Mouse (Mus musculus) liver, embryonic 15.5 days (tissue): Measurements from ENCODE around the gene 6030408B16Rik. TPM values are rescaled to one million over a fixed set of nuclear protein-coding genes. Genes with fewer than 3 reads are reported as not detected.

Experiments
- ATAC-seq: fragments of 200-750 bp; cut with Nextera tagmentation; 2 replicates; pipeline ENCODE4 v1.8.0; 2017; ENCODE audit warnings: moderate number of reproducible peaks, mild to moderate bottlenecking, moderate library complexity; ENCODE audit not compliant: insufficient read depth
- H3K27ac ChIP-seq: fragments of 300-500 bp; sonication (generic); replicated peaks from 2 replicates; pipeline ENCODE4 v1.5.1; 2015; ENCODE audit warnings: mild to moderate bottlenecking, inconsistent platforms
- H3K27me3 ChIP-seq: fragments of 300-500 bp; sonication (generic); 2 replicates; pipeline ENCODE4 v1.6.1; 2015; ENCODE audit warnings: mild to moderate bottlenecking, inconsistent platforms
- H3K36me3 ChIP-seq: fragments of 300-500 bp; sonication (generic); replicated peaks from 2 replicates; pipeline ENCODE4 v1.6.1; 2015; ENCODE audit warnings: moderate library complexity, mild to moderate bottlenecking, inconsistent platforms
- H3K4me1 ChIP-seq: fragments of 300-500 bp; sonication (generic); replicated peaks from 2 replicates; pipeline ENCODE4 v1.6.1; 2015; ENCODE audit warnings: inconsistent platforms
- H3K4me2 ChIP-seq: fragments of 300-500 bp; sonication (generic); 2 replicates; pipeline ENCODE4 v1.6.1; 2015; ENCODE audit warnings: moderate library complexity, mild to moderate bottlenecking, inconsistent platforms
- H3K4me3 ChIP-seq: fragments of 300-500 bp; sonication (generic); replicated peaks from 2 replicates; pipeline ENCODE4 v1.5.1; 2015; ENCODE audit warnings: mild to moderate bottlenecking, inconsistent platforms
- H3K9ac ChIP-seq: fragments of 300-500 bp; sonication (generic); 2 replicates; pipeline ENCODE4 v1.6.1; 2015; ENCODE audit warnings: moderate library complexity, mild to moderate bottlenecking, inconsistent platforms
- H3K9me3 ChIP-seq: fragments of 300-500 bp; sonication (generic); replicated peaks from 2 replicates; pipeline ENCODE4 v1.6.1; 2016; ENCODE audit warnings: inconsistent platforms
- whole genome bisulfite sequencing: fragments of 180-500 bp; shearing (Covaris S2); methylation state at CpG from one replicate; pipeline ENCODE4 v1.1.7; 2015; ENCODE audit warnings: mixed read lengths; ENCODE audit not compliant: insufficient replicate concordance; 5-methylcytosine and 5-hydroxymethylcytosine counted together
- polyA plus RNA-seq: library from polyadenylated mRNA; unstranded; fragments of >200 nt; fragmentation: Nextera tagmentation; extraction: Ambion mirVana; gene quantifications from 2 replicates; pipeline ENCODE4 v1.2.1, GENCODE M21; 2015

6030408B16Rik gene
- polyA plus RNA-seq, 1 experiment from 2014 or later: 0.30 TPM

DNA sequence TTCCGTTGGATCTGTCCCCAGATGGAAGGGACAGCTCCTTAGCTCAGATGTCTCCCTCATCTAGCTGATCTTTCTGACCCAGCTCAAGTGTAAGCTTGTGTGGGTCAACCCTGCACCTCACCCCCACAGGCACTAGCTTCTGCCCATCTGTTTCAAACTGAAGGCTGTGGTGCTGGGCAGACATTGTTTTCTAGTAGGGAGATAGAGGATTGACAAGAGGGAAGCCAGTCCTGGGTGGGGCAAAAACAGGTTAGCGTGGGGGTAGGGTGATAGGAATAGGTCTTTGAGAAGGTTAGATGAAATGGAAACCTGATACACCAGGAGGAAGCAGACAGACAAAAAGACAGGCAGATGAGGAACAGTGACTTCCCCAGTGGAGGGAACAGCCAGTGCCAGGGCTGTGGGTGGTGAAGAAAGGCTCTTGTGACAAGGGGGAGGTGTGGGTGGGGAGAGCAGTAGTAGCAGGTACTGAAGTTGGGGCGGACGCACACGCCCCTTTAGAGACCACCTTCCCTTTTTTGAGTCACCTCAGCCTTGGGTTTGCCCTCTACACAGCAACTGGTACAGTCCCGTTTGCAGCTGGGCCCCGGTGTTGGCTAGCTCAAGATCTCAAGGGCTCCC lies 37.1 kb upstream of the 6030408B16Rik start:
- H3K4me1 ChIP-seq: peaks cover 11% of the 10 kb centered on the region
- peaks cover 43% of the 10 kb centered on the region for H3K27me3 ChIP-seq
- no peaks in the 10 kb centered on the region for H3K9me3 ChIP-seq
- H3K27ac ChIP-seq: no peak overlapping the region
- H3K4me3 ChIP-seq: no peak overlapping the region
- H3K4me2 ChIP-seq: no peak overlapping the region
- H3K9ac ChIP-seq: no peak overlapping the region
- ATAC-seq: no peak
- no peaks in the 10 kb centered on the region for H3K36me3 ChIP-seq
- WGBS: 58% methylated on average over 7 of the region's 7 CpGs

DNA sequence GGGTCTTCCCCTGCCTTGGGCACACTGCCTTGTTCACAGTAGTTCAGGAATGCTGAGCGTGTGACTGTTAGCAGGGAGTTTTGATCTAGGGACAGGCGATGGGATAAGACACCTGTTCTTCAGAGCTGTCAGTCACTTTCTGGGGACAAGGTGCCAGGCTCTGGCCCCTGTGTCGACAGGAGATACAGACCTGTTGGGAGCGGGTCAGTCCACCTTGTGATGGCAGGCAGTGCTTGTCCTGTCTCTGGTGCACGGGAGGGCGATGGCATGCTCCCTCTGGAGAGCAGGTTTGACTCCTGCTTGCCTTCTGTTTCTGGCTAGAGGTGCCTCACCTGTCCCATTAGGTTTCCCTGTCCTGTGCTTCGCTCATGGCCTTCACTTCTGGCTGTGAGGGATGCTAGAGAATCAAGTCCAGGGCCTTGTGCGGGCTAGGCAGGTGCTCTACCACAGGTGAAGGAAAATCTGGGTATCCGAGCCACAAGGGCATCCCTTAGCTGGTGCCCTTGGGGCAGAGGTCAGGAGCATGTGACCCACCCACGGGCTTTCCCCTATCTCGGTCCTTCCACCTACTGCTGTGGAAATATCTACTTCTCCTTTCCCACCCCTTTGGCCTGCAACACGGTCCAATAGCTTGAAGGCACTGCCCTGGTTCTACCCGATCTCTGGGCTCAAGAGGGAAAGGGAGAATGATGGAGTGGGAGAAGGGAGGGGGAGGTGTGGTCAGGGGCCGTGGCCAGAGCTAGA lies 36.4 kb upstream of the 6030408B16Rik start:
- Histone ChIP-seq H3K9me3 (no peaks in the 10 kb centered on the region), H3K9ac (no peak overlapping the region), H3K4me2 (no peak overlapping the region), H3K27ac (no peak overlapping the region), H3K36me3 (no peaks in the 10 kb centered on the region), H3K27me3 (peaks cover 37% of the 10 kb centered on the region), H3K4me3 (no peak overlapping the region), H3K4me1 (peaks cover 18% of the 10 kb centered on the region)
- WGBS: 42% methylated on average over 14 of the region's 14 CpGs
- no peak for ATAC-seq

DNA sequence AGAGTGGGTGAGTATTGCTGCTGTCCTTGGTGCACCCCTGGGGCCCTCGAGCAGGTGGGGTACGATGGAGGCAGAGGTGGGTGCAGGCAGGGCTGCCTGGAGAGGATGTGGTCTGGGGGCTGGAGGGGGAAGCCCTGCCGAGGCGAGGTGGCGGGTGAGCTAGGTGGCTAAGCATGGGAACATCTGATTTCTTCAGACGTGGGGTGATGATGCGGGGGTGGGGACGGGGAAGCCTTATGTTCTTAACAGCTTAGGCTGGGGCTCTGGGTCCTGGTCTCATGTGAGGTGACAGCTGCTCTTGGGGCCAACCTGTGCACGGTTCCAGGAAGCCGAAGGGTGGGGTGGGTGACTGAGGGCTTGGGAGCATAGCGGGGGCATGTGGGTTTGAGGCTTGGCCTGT lies 34.6 kb upstream of the 6030408B16Rik start:
- H3K9me3 ChIP-seq: no peaks in the 10 kb centered on the region
- no peaks in the 10 kb centered on the region for H3K36me3 ChIP-seq
- ATAC-seq: no peak
- no peak overlapping the region for H3K4me3 ChIP-seq
- H3K27me3 ChIP-seq: peaks cover 29% of the 10 kb centered on the region
- no peak overlapping the region for H3K9ac ChIP-seq
- H3K4me1 ChIP-seq: peaks cover 26% of the 10 kb centered on the region
- H3K4me2 ChIP-seq: no peak overlapping the region
- H3K27ac ChIP-seq: no peak overlapping the region
- 32% methylated on average over 11 of the region's 11 CpGs for WGBS

DNA sequence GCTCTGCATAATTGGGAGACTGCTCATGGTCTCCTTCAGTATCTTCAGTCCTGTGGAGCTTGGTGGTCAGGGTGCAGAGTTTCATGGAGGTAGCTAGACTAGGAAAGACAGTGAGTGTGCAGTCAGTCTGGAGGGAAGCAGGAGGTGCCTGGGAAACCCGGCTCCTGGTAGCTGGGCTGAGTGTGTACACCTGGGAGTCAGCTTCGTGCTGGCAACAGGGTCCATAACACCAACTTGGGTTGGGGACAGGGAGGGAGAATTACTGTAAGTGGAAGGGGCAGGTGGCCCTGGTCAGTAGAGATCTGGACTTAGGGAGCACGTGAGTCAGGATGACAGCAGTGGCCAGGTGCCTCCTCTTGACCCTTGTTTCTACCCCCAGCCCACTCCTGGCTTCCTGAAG lies 33.1 kb upstream of the 6030408B16Rik start:
- 48% methylated on average over 3 of the region's 3 CpGs for WGBS
- Histone ChIP-seq H3K9me3 (no peaks in the 10 kb centered on the region), H3K27me3 (peaks cover 18% of the 10 kb centered on the region), H3K9ac (no peak overlapping the region), H3K4me3 (no peak overlapping the region), H3K4me2 (no peak overlapping the region), H3K4me1 (peaks cover 16% of the 10 kb centered on the region), H3K27ac (no peak overlapping the region), H3K36me3 (no peaks in the 10 kb centered on the region)
- no peak for ATAC-seq

DNA sequence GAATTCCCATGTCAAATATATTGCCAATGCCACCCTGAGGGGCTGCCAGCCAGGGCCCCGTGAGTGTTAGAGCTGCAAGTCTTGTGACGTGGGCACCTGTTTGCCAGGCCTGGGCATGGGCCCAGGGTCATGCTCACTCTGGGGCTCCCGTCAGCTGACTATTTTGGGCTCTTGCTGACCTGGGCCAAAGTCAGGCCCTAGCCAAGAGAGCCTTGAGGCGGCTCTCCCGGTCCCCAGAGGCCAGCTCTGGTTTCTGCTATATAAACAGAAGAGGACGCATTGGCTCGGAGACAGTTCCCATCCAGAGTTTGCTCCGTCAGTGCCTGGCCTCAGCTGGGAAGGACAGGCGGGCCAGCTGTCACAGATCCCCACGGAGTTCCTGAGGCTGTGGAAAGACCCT lies 32.6 kb upstream of the 6030408B16Rik start:
- peaks cover 18% of the 10 kb centered on the region for H3K27me3 ChIP-seq
- WGBS: 58% methylated on average over 10 of the region's 10 CpGs
- H3K4me2 ChIP-seq: no peak overlapping the region
- no peak for ATAC-seq
- no peak overlapping the region for H3K27ac ChIP-seq
- H3K9ac ChIP-seq: no peak overlapping the region
- no peaks in the 10 kb centered on the region for H3K9me3 ChIP-seq
- no peak overlapping the region for H3K4me3 ChIP-seq
- H3K36me3 ChIP-seq: no peaks in the 10 kb centered on the region
- H3K4me1 ChIP-seq: peaks cover 16% of the 10 kb centered on the region

DNA sequence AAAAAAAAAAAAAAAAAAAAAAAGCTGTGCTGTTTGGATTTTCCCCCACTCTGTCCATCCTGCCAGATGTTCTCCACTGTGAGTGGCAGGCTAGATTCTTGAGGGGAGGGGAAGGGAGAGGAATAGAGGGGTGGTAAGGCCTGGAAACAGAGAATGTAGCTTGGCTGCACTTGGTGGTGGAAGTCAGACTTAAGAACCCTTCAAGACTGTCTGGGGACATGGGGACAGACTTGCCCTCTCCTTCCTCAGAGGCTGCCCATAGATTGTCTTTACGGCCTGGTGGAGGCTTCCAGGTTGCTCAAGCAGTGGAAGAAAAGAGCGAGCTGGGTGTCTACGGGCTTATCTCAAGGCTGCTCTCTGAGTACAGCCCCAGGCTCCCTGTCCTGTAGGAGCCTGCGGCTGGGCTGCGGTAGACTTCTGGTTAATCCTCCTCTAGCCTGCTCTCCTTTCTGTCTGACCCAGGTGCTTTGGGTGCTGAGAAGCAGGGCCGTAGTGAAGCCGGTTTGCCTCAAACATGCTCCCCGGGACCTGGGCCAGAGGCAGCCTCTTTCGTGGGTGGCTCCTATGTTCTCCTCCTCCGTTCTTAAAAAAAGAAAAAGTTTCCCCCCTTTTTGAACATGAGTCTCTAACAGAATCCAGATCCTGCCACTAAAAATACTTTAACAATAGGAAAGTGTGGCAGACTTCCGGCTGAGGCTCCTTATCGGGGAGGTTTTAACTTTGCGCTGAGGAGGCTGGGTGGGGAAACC lies 32.0 kb upstream of the 6030408B16Rik start:
- Histone ChIP-seq H3K9ac (no peak overlapping the region), H3K4me3 (no peak overlapping the region), H3K36me3 (no peaks in the 10 kb centered on the region), H3K27me3 (peaks cover 22% of the 10 kb centered on the region), H3K9me3 (no peaks in the 10 kb centered on the region), H3K27ac (peak overlapping the region; percentile 61), H3K4me1 (peaks cover 18% of the 10 kb centered on the region), H3K4me2 (peak overlapping the region; percentile 30; the same call in 1 of the 2 replicates)
- ATAC-seq: no peak
- 15% methylated on average over 13 of the region's 13 CpGs for WGBS

DNA sequence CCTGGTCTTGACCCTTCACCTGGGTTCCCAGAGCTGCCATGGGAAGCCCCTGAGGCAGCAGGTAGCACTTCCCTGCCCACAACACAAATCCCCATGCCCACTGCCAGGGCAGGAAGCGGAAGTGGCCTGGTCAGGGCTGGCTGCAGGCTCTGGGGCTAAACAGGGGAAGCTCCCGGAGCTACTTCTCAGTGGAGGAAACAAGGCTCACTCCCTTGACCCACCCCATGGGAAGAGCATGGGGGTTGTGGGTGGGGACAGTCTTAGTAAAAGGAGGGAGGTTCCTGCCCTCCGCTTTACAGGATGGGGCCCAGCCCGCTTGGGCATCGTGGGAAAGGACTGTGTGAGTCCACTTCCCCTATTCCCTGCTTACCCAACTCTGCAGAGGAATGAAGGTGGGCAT lies 30.5 kb upstream of the 6030408B16Rik start:
- 0 out of 2 replicates have a peak overlapping the region, but pooled peaks have one; percentile 3 for H3K4me2 ChIP-seq
- H3K9me3 ChIP-seq: no peaks in the 10 kb centered on the region
- H3K27ac ChIP-seq: peak overlapping the region; percentile 24; the same call in 1 of the 2 replicates
- peak; percentile 10; the same call in 1 of the 2 replicates for ATAC-seq
- peaks cover 37% of the 10 kb centered on the region for H3K27me3 ChIP-seq
- H3K4me1 ChIP-seq: peaks cover 22% of the 10 kb centered on the region
- H3K36me3 ChIP-seq: no peaks in the 10 kb centered on the region
- WGBS: 19% methylated on average over 5 of the region's 5 CpGs
- no peak overlapping the region for H3K9ac ChIP-seq
- H3K4me3 ChIP-seq: no peak overlapping the region

DNA sequence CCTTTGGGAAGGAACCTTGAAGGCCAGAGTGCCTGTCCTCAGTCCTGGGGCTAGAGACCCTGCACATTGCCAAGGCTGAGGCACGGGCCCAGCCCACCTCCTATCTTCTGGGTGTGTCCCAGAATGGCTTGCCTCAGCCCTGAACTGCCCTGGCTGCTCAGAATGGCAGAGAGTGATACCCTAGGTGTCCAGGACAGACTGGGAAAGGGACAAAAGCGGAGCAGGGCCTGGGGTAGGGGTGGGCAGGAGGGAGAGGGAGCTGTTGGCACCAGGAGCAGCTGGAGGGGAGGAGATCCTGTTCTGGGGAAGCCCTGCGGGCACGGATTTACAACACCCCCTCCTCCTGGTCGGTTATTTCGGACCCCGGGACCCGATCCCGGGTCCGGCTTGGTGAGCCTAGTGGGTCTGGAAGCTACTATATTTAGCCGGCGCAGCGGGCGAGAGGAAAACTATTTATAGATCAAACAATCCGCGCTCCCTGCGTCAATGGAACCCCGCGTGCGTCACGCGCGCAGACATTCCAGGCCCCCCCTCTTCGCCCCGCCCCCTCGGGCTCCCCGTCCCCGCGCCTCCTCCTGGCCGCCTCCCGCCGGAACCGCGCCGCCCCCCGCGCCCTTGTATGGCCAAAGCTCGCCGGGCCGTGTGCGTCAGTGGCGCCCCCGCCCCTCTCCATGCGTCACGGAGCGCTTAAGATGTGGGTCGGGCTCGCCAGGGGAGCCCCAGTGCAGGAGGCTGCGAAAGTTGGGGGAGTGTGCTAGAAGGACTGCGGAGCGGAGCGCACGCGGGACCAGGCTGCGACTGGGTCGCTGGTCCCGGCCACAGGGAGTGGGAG lies 26.7 kb upstream of the 6030408B16Rik start:
- ATAC-seq: peak; percentile 53
- WGBS: 2% methylated on average over 57 of the region's 57 CpGs
- peaks cover 20% of the 10 kb centered on the region for H3K4me1 ChIP-seq
- H3K36me3 ChIP-seq: no peaks in the 10 kb centered on the region
- H3K4me3 ChIP-seq: peak overlapping the region; percentile 51
- H3K4me2 ChIP-seq: peak overlapping the region; percentile 66
- 0 out of 2 replicates have a peak overlapping the region, but pooled peaks have one; percentile 29 for H3K27ac ChIP-seq
- peak overlapping the region; percentile 8; the same call in 1 of the 2 replicates for H3K9ac ChIP-seq
- peaks cover 61% of the 10 kb centered on the region for H3K27me3 ChIP-seq
- no peaks in the 10 kb centered on the region for H3K9me3 ChIP-seq

DNA sequence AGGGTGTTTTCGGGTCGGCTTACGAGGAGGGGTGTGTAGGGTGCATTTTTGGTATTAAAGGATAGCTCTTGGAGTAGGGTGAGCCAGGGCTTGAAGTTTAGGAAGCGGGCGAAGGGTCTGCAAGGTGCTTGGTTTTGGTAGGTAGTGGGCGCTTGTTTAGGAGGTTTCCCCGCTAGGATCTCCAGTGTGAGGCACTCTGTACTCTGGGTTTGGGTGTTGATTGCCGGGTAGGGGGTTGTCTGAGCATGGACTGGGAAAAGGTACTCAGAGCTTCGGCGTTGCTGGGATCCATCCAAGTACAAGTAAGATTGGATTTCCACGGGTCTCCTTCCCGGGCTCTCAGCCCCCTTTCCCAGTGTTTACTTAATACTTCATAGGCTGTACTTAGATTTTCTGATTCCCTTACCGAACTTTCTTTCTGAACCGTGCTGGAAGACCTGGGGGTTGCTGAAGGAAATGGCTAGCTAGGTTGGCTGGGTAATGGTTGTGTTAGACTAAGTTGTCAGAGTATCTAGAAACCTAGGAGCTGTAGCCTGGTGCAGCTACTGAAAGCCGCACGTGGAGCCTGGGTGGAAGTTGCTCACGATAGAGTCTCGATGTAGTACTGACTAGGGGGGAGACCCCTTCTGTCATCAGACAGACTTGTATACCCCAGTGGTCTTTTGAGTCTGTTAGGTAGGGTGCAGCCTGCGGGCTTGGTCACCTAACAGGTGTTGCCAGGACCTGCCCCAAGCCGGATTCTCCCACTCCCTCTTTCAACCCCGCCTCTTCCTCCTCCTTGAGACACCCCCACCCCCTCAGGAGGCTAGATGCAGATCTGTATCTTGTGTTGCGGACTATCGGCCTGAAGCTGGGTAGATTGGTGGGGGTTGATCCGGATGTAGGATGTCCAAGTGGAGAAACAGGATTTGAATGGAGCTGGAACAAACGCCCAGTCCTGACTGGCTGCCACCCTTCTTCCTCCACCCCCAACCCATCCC lies 25.7 kb upstream of the 6030408B16Rik start:
- 2% methylated on average over 25 of the region's 25 CpGs for WGBS
- Histone ChIP-seq H3K27me3 (peaks cover 61% of the 10 kb centered on the region), H3K9ac (peak overlapping the region; percentile 8; the same call in 1 of the 2 replicates), H3K4me1 (peaks cover 10% of the 10 kb centered on the region), H3K36me3 (no peaks in the 10 kb centered on the region), H3K9me3 (no peaks in the 10 kb centered on the region), H3K27ac (no peak overlapping the region), H3K4me3 (peak overlapping the region; percentile 51), H3K4me2 (peak overlapping the region; percentile 66)
- ATAC-seq: no peak; the same call in 1 of the 2 replicates
